Mouse (Mus musculus) stomach, embryonic 15.5 days (tissue): ENCODE results near the gene Mtfmt. TPM values are rescaled to one million over a fixed set of nuclear protein-coding genes. Genes with fewer than 3 reads are reported as not detected.

ENCODE experiments used
- ATAC-seq: fragments of 200-750 bp; cut with Nextera tagmentation; 2 replicates; pipeline ENCODE4 v1.8.0; 2017; ENCODE audit warnings: low read depth, moderate number of reproducible peaks, moderate TSS enrichment; ENCODE audit not compliant: insufficient read depth, low FRiP score
- H3K27ac ChIP-seq: fragments of 300-500 bp; sonication (generic); 2 replicates; pipeline ENCODE4 v1.5.1; 2015; ENCODE audit warnings: mild to moderate bottlenecking, inconsistent platforms
- H3K27me3 ChIP-seq: fragments of 300-500 bp; sonication (generic); replicated peaks from 2 replicates; pipeline ENCODE4 v1.6.1; 2015; ENCODE audit warnings: inconsistent platforms
- H3K36me3 ChIP-seq: fragments of 300-500 bp; sonication (generic); 2 replicates; pipeline ENCODE4 v1.6.1; 2015; ENCODE audit warnings: inconsistent platforms
- H3K4me1 ChIP-seq: fragments of 300-500 bp; sonication (generic); 2 replicates; pipeline ENCODE4 v1.6.1; 2015; ENCODE audit warnings: inconsistent platforms
- H3K4me2 ChIP-seq: fragments of 300-500 bp; sonication (generic); 2 replicates; pipeline ENCODE4 v1.6.1; 2015; ENCODE audit warnings: mild to moderate bottlenecking, inconsistent platforms
- H3K4me3 ChIP-seq: fragments of 300-500 bp; sonication (generic); replicated peaks from 2 replicates; pipeline ENCODE4 v1.5.1; 2015; ENCODE audit warnings: inconsistent platforms
- H3K9ac ChIP-seq: fragments of 300-500 bp; sonication (generic); 2 replicates; pipeline ENCODE4 v1.6.1; 2015; ENCODE audit warnings: inconsistent platforms
- H3K9me3 ChIP-seq: fragments of 300-500 bp; sonication (generic); 2 replicates; pipeline ENCODE4 v1.6.1; 2016; ENCODE audit warnings: inconsistent platforms
- WGBS: fragments of 180-500 bp; shearing (Covaris S2); methylation state at CpG from one replicate; pipeline ENCODE4 v1.1.7; 2015; 5-methylcytosine and 5-hydroxymethylcytosine counted together
- polyA plus RNA-seq: library from polyadenylated mRNA; unstranded; fragments of >200 nt; fragmentation: Nextera tagmentation; extraction: Ambion mirVana; gene quantifications from 2 replicates; pipeline ENCODE4 v1.2.1, GENCODE M21; 2015

The Mtfmt gene
- polyA plus RNA-seq, 1 experiment from 2014 or later: 18.2 TPM

GRCm38 (mm10) chr9:65405184-65405449 lies 30.5 kb upstream of the Mtfmt start:
- Histone ChIP-seq H3K9ac (no peak overlapping the region), H3K4me2 (no peak overlapping the region), H3K27ac (no peak overlapping the region), H3K9me3 (no peaks in the 10 kb centered on the region), H3K4me1 (0 out of 2 replicates have a peak, but pooled peaks cover 5% of the 10 kb centered on the region), H3K4me3 (no peak overlapping the region), H3K36me3 (no peaks in the 10 kb centered on the region), H3K27me3 (no peaks in the 10 kb centered on the region)
- WGBS: 79% methylated on average over 2 of the region's 2 CpGs
- ATAC-seq: no peak

DNA sequence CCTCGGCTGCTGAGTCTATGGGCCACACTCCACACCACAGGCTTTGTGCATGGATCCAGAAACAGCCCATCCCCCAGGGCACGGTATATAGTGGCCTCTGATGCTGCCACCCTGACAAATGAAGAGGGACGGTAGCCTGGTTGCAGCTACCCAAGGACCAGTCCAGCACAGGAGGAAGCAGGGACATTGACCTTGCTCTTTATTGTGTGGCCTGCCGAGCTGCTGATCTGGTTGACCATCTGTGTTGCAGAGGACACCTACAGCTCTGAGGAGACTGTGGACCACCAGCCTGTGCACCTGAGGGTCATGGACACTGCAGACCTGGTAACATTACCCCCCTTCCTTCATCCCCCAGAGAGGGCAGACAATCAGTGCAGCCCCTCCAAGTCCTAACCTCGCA lies 28.3 kb upstream of the Mtfmt start:
- no peak for ATAC-seq
- WGBS: 67% methylated on average over 5 of the region's 5 CpGs
- Histone ChIP-seq H3K27me3 (no peaks in the 10 kb centered on the region), H3K9me3 (no peaks in the 10 kb centered on the region), H3K4me1 (0 out of 2 replicates have a peak, but pooled peaks cover 5% of the 10 kb centered on the region), H3K36me3 (no peaks in the 10 kb centered on the region), H3K4me2 (no peak overlapping the region), H3K4me3 (no peak overlapping the region), H3K27ac (no peak overlapping the region), H3K9ac (no peak overlapping the region)

DNA sequence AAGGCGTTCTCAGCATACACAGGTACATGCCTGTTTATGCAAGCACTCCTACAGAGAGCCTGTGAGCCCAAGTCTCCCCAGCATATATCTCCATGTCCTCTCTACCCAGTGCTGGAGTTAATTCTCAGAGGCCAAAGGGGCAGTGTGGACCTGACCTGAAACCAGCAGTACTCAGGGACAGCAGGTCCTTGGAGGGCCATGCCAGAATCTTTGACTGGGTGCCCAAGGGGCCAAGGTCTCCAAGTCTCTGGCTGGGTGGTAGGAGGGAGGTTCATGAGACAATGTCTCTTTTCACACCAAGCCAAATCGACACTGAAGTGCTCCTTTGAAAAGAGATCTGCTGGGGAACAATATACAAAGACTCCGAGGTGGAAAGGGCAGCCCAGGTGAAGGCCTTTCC lies 27.7 kb upstream of the Mtfmt start:
- no peak overlapping the region for H3K4me2 ChIP-seq
- no peaks in the 10 kb centered on the region for H3K9me3 ChIP-seq
- 57% methylated on average over 3 of the region's 3 CpGs for WGBS
- H3K27ac ChIP-seq: no peak overlapping the region
- 0 out of 2 replicates have a peak, but pooled peaks cover 5% of the 10 kb centered on the region for H3K4me1 ChIP-seq
- no peaks in the 10 kb centered on the region for H3K27me3 ChIP-seq
- H3K4me3 ChIP-seq: no peak overlapping the region
- no peak for ATAC-seq
- no peak overlapping the region for H3K9ac ChIP-seq
- no peaks in the 10 kb centered on the region for H3K36me3 ChIP-seq

GRCm38 (mm10) chr9:65408871-65409295 lies 26.7 kb upstream of the Mtfmt start:
- H3K27ac ChIP-seq: no peak overlapping the region
- H3K4me3 ChIP-seq: no peak overlapping the region
- H3K27me3 ChIP-seq: no peaks in the 10 kb centered on the region
- 0 out of 2 replicates have a peak, but pooled peaks cover 5% of the 10 kb centered on the region for H3K4me1 ChIP-seq
- no peak overlapping the region for H3K4me2 ChIP-seq
- H3K36me3 ChIP-seq: no peaks in the 10 kb centered on the region
- 55% methylated on average over 5 of the region's 5 CpGs for WGBS
- no peaks in the 10 kb centered on the region for H3K9me3 ChIP-seq
- no peak overlapping the region for H3K9ac ChIP-seq
- ATAC-seq: no peak

- H3K4me3 ChIP-seq: no peak overlapping the region
- ATAC-seq: no peak
- no peak overlapping the region for H3K27ac ChIP-seq
- WGBS: 87% methylated on average over 8 of the region's 8 CpGs
- no peaks in the 10 kb centered on the region for H3K9me3 ChIP-seq
- no peaks in the 10 kb centered on the region for H3K36me3 ChIP-seq
- H3K4me2 ChIP-seq: no peak overlapping the region
- H3K27me3 ChIP-seq: no peaks in the 10 kb centered on the region
- H3K4me1 ChIP-seq: no peaks in the 10 kb centered on the region
- no peak overlapping the region for H3K9ac ChIP-seq
These were observed 25.2 kb upstream of the Mtfmt start for GRCm38 (mm10) chr9:65410378-65410777.

- Histone ChIP-seq H3K4me1 (no peaks in the 10 kb centered on the region), H3K9ac (no peak overlapping the region), H3K27me3 (no peaks in the 10 kb centered on the region), H3K9me3 (no peaks in the 10 kb centered on the region), H3K36me3 (no peaks in the 10 kb centered on the region), H3K4me3 (no peak overlapping the region), H3K4me2 (no peak overlapping the region), H3K27ac (no peak overlapping the region)
- no peak for ATAC-seq
- 55% methylated on average over 3 of the region's 3 CpGs for WGBS
These were observed 24.3 kb upstream of the Mtfmt start for GRCm38 (mm10) chr9:65411326-65411725.

- WGBS: 33% methylated on average over 3 of the region's 3 CpGs
- no peaks in the 10 kb centered on the region for H3K36me3 ChIP-seq
- no peak for ATAC-seq
These were observed 17.8 kb upstream of the Mtfmt start for GRCm38 (mm10) chr9:65417738-65418137.

GRCm38 (mm10) chr9:65419633-65420032 lies 15.9 kb upstream of the Mtfmt start:
- H3K4me2 ChIP-seq: no peak overlapping the region
- ATAC-seq: no peak
- no peaks in the 10 kb centered on the region for H3K9me3 ChIP-seq
- no peaks in the 10 kb centered on the region for H3K36me3 ChIP-seq
- no peak overlapping the region for H3K4me3 ChIP-seq
- no peaks in the 10 kb centered on the region for H3K27me3 ChIP-seq
- no peak overlapping the region for H3K9ac ChIP-seq
- WGBS: 68% methylated on average over 3 of the region's 3 CpGs
- H3K4me1 ChIP-seq: no peaks in the 10 kb centered on the region
- H3K27ac ChIP-seq: no peak overlapping the region

More at GRCm38 (mm10) chr9:65417738-65418137, 17.8 kb upstream of the Mtfmt start:
- Histone ChIP-seq H3K4me1 (no peaks in the 10 kb centered on the region), H3K27me3 (no peaks in the 10 kb centered on the region), H3K9ac (no peak overlapping the region), H3K9me3 (no peaks in the 10 kb centered on the region), H3K27ac (no peak overlapping the region), H3K4me2 (no peak overlapping the region), H3K4me3 (no peak overlapping the region)

GRCm38 (mm10) chr9:65422760-65423501 lies 12.7 kb upstream of the Mtfmt start, which contains the start of gene Slc51b:
Gene Slc51b (minus strand): TSS chr9:65422955.
- Histone ChIP-seq H3K9me3 (no peaks in the 10 kb centered on the region), H3K4me3 (no peak within 1 kb of the TSS), H3K9ac (no peak within 1 kb of the TSS), H3K27ac (no peak within 1 kb of the TSS), H3K27me3 (no peaks in the 10 kb centered on the region), H3K4me1 (no peaks in the 10 kb centered on the region), H3K36me3 (no peaks in the 10 kb centered on the region), H3K4me2 (no peak within 1 kb of the TSS)
- WGBS: 78% methylated on average over 11 of the region's 11 CpGs
- ATAC-seq: no peak

- H3K4me3 ChIP-seq: no peak overlapping the region
- no peak overlapping the region for H3K27ac ChIP-seq
- no peaks in the 10 kb centered on the region for H3K27me3 ChIP-seq
- no peaks in the 10 kb centered on the region for H3K9me3 ChIP-seq
- 25% methylated on average over 3 of the region's 3 CpGs for WGBS
- H3K4me2 ChIP-seq: no peak overlapping the region
- H3K36me3 ChIP-seq: no peaks in the 10 kb centered on the region
- no peaks in the 10 kb centered on the region for H3K4me1 ChIP-seq
- H3K9ac ChIP-seq: no peak overlapping the region
- ATAC-seq: no peak
These were observed 11.2 kb upstream of the Mtfmt start for GRCm38 (mm10) chr9:65424393-65424792.

DNA sequence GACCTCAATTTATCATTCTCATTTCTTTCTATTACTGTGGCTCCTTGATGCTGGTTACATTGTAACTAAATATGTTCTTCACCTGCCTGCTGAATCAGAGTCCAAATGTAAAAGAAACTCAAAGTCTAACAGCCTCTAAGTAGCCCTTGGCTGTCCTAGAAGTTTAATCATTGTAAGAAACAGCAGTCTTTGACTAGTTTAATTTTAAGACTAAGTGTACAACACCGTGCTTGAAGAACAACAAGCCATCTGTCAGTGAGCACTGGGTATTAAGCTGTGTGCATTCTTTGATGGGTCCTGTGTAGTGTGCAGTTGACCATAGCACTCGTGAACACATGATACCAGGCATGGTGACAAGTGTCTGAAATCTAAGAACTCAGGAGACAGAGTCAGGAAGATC lies 8.1 kb upstream of the Mtfmt start:
- Histone ChIP-seq H3K27me3 (no peaks in the 10 kb centered on the region), H3K4me1 (no peaks in the 10 kb centered on the region), H3K9ac (no peak overlapping the region), H3K4me2 (no peak overlapping the region), H3K9me3 (no peaks in the 10 kb centered on the region), H3K4me3 (no peak overlapping the region), H3K27ac (no peak overlapping the region), H3K36me3 (no peaks in the 10 kb centered on the region)
- WGBS: 65% methylated on average over 2 of the region's 2 CpGs
- no peak for ATAC-seq

GRCm38 (mm10) chr9:65428003-65428402 lies 7.6 kb upstream of the Mtfmt start:
- ATAC-seq: no peak
- WGBS: 81% methylated on average over 5 of the region's 5 CpGs

DNA sequence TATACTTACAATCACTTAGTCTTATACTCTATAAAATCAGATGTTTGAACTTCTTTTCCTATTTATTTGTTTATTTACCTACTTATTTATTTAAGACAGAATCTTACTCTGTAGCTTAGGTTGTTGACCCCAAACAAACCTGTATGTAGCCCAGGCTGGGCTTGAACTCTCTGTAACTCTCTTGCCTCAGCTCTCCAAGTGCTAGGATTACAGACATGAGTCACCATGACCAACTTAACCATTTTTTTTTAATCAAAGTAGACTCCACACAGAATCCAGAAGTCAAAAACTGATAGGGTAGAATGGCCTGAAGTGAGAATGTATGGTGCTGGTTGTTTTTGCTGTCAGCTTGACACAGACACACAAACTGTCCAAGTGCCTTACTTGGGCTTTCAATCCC lies 5.2 kb upstream of the Mtfmt start:
- Histone ChIP-seq H3K36me3 (no peaks in the 10 kb centered on the region), H3K9me3 (no peaks in the 10 kb centered on the region), H3K4me2 (no peak overlapping the region), H3K4me3 (no peak overlapping the region), H3K27ac (no peak overlapping the region), H3K27me3 (no peaks in the 10 kb centered on the region), H3K9ac (no peak overlapping the region), H3K4me1 (no peaks in the 10 kb centered on the region)
- ATAC-seq: no peak

More at GRCm38 (mm10) chr9:65428003-65428402, 7.6 kb upstream of the Mtfmt start:
- Histone ChIP-seq H3K36me3 (no peaks in the 10 kb centered on the region), H3K4me1 (no peaks in the 10 kb centered on the region), H3K4me3 (no peak overlapping the region), H3K9me3 (no peaks in the 10 kb centered on the region), H3K9ac (no peak overlapping the region), H3K4me2 (no peak overlapping the region), H3K27ac (no peak overlapping the region), H3K27me3 (no peaks in the 10 kb centered on the region)
